Mouse (Mus musculus) liver, postnatal 0 days (tissue): ENCODE data around the gene Pskh1.

Experiments
- CTCF ChIP-seq: sonication (generic); IDR thresholded peaks from 2 replicates; pipeline ENCODE4 v1.5.1; 2016; ENCODE audit warnings: antibody characterized with exemption, low read depth
- EP300 ChIP-seq: IDR thresholded peaks from 2 replicates; pipeline ENCODE4 v1.6.1; 2016; ENCODE audit warnings: antibody characterized with exemption, low read depth, mild to moderate bottlenecking

DNA sequence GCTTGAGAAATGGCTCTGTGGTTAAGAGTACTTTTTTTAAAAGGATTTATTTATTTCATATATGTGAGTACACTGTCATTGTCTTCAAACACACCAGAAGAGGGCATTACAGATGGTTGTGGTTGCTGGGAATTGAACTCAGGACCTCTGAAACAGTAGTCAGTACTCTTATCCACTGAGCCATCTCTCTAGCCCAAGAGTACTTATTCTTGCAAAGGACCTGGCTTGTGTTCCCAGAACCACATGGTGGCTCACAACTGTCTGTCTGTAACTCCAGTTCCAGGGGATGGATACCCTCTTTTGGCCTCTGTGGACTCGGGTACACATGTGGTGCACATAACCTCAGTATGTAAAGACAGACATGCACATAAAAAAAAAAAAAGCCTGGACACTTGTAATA lies 69.1 kb downstream of the Pskh1 start:
- TF ChIP-seq EP300 (no peak), CTCF (no peak)
